Mouse (Mus musculus) ES-E14 (cell line): ENCODE measurements around the gene Rpl34. TPM values are rescaled to one million over a fixed set of nuclear protein-coding genes. Genes with fewer than 3 reads are reported as not detected.

Experiments
- DNase-seq: peaks from one replicate; pipeline ENCODE4 v3.0.0-alpha.2; 2013; ENCODE audit warnings: low read depth, low spot score
- H3K27ac ChIP-seq: 2 replicates; pipeline ENCODE4 v1.5.1; 2012; ENCODE audit warnings: low read depth, mild to moderate bottlenecking, low read length, moderate library complexity, mixed read lengths; ENCODE audit not compliant: poor library complexity, insufficient read depth, severe bottlenecking
- H3K36me3 ChIP-seq: 2 replicates; pipeline ENCODE4 v1.6.1; 2012; ENCODE audit warnings: mild to moderate bottlenecking, low read length, moderate library complexity, mixed read lengths; ENCODE audit not compliant: control insufficient read depth, poor library complexity, insufficient read depth, severe bottlenecking
- H3K4me1 ChIP-seq, 2 experiments: fragments of 150-350 bp in 1 of 2; sonication (generic) in 1 of 2; 2 replicates each; pipeline ENCODE4 v1.6.1; 2012; ENCODE audit warnings: low read length in 2 of 2, mild to moderate bottlenecking in 1 of 2, mixed read lengths in 1 of 2; ENCODE audit not compliant: control insufficient read depth in 2 of 2, insufficient read depth in 2 of 2, poor library complexity in 1 of 2
- H3K4me3 ChIP-seq, 2 experiments: fragments of 150-350 bp in 1 of 2; sonication (generic) in 1 of 2; 2 replicates each; pipeline ENCODE4 v1.5.1; 2012; ENCODE audit warnings: low read length in 2 of 2, low read depth in 1 of 2, mild to moderate bottlenecking in 1 of 2, mixed read lengths in 1 of 2; ENCODE audit not compliant: insufficient read depth in 1 of 2, poor library complexity in 1 of 2, severe bottlenecking in 1 of 2
- H3K9ac ChIP-seq: 2 replicates; pipeline ENCODE4 v1.6.1; 2012; ENCODE audit warnings: low read depth, mild to moderate bottlenecking, low read length, mixed read lengths; ENCODE audit not compliant: poor library complexity, insufficient read depth, severe bottlenecking
- H3K9me3 ChIP-seq: fragments of 150-350 bp; sonication (generic); 2 replicates; pipeline ENCODE4 v1.6.1; 2012; ENCODE audit warnings: low read depth, mild to moderate bottlenecking, low read length; ENCODE audit not compliant: control insufficient read depth, insufficient read depth
- CHD2 ChIP-seq: IDR thresholded peaks from 2 replicates; pipeline ENCODE4 v1.6.1; 2014; ENCODE audit warnings: mild to moderate bottlenecking, low read depth, low read length, inconsistent platforms
- HCFC1 ChIP-seq: IDR thresholded peaks from 2 replicates; pipeline ENCODE4 v1.6.1; 2012; ENCODE audit warnings: low read length, inconsistent platforms, borderline replicate concordance; ENCODE audit not compliant: insufficient read depth
- MAFK ChIP-seq: IDR thresholded peaks from 2 replicates; pipeline ENCODE4 v1.6.1; 2014; ENCODE audit warnings: mild to moderate bottlenecking, low read depth, low read length, inconsistent platforms; ENCODE audit not compliant: insufficient read depth
- ZC3H11A ChIP-seq: IDR thresholded peaks from 2 replicates; pipeline ENCODE4 v1.6.1; 2012; ENCODE audit warnings: low read depth, mild to moderate bottlenecking, inconsistent platforms, low read length, borderline replicate concordance
- ZNF384 ChIP-seq: IDR thresholded peaks from 2 replicates; pipeline ENCODE4 v1.6.1; 2012; ENCODE audit warnings: low read depth, low read length, inconsistent platforms
- in situ Hi-C, 2 experiments: fragments of 600-800 bp; cut with MboI; formaldehyde crosslinking; loops; one replicate each; pipeline ENCODE4 v1.15.1; 2025; ENCODE audit warnings: low sequenced_read_pairs in 2 of 2, inconsistent platforms in 1 of 2; ENCODE audit not compliant: unreplicated experiment in 2 of 2
- total RNA-seq: library from RNA; depleted of rRNA; stranded (reverse); fragments of 300-350 nt; gene quantifications from 2 replicates; pipeline ENCODE4 v1.2.3, GENCODE M21; 2012; rRNA removed

The Rpl34 gene
- total RNA-seq, 1 experiment = 990 TPM

- Histone ChIP-seq H3K36me3 (no peaks in the 10 kb centered on the region), H3K27ac (no peak overlapping the region), H3K4me1 (no peaks in the 10 kb centered on the region), H3K9ac (no peak overlapping the region), H3K4me3 (no peak overlapping the region), H3K9me3 (no peaks in the 10 kb centered on the region)
- no peak for DNase-seq
- in situ Hi-C loops = loop anchor here in 1 of 2 experiments (10.0 kb wide), 1 partner anchor 587 kb away; no protein-coding TSS in a partner anchor
- TF ChIP-seq ZC3H11A (no peak), MAFK (no peak), ZNF384 (no peak), HCFC1 (no peak), CHD2 (no peak)
Measured at GRCm38 (mm10) chr3:130682183-130682582, 48.0 kb downstream of the Rpl34 start.

GRCm38 (mm10) chr3:130681226-130681625 lies 49.0 kb downstream of the Rpl34 start:
- H3K9me3 ChIP-seq = no peaks in the 10 kb centered on the region
- H3K9ac ChIP-seq = no peak overlapping the region
- DNase-seq = no peak
- H3K36me3 ChIP-seq = no peaks in the 10 kb centered on the region
- H3K4me3 ChIP-seq = no peak overlapping the region
- TF ChIP-seq HCFC1 (no peak), MAFK (no peak), CHD2 (no peak), ZC3H11A (no peak), ZNF384 (no peak)
- in situ Hi-C loops = loop anchor here in 1 of 2 experiments (10.0 kb wide), 1 partner anchor 586 kb away; no protein-coding TSS in a partner anchor
- H3K27ac ChIP-seq = no peak overlapping the region
- H3K4me1 ChIP-seq = no peaks in the 10 kb centered on the region

GRCm38 (mm10) chr3:130677671-130678460 lies 52.3 kb downstream of the Rpl34 start:
- Histone ChIP-seq H3K9me3 (no peaks in the 10 kb centered on the region), H3K27ac (no peak overlapping the region), H3K4me1 (no peaks in the 10 kb centered on the region), H3K36me3 (no peaks in the 10 kb centered on the region), H3K9ac (no peak overlapping the region), H3K4me3 (no peak overlapping the region)
- in situ Hi-C loops = no loop called here
- TF ChIP-seq MAFK (no peak), ZC3H11A (no peak), HCFC1 (no peak), ZNF384 (no peak), CHD2 (no peak)
- no peak for DNase-seq

Other genes starting within 250 kb of the Rpl34 start
- gene Etnppl, start 113.0 kb downstream of the Rpl34 start, total RNA-seq = not detected in 2 replicates
- 319 and 342 TPM in 2 replicates for gene Ostc, start 21.0 kb downstream of the Rpl34 start, total RNA-seq